Mouse (Mus musculus) kidney, adult 2 months (tissue): ENCODE measurements around the gene Astn1.

Experiments used
- CTCF ChIP-seq: fragments of 200-500 bp; conservative IDR thresholded peaks from 2 replicates; pipeline ENCODE4 v1.5.1; 2011; ENCODE audit warnings: low read depth, mild to moderate bottlenecking, control low read depth, low read length, moderate library complexity, mixed read lengths; ENCODE audit not compliant: insufficient read depth, insufficient read length
- POLR2A ChIP-seq: fragments of 200-500 bp; IDR thresholded peaks from one replicate; pipeline ENCODE4 v1.6.1; 2011; ENCODE audit warnings: low read depth, low read length, control low read depth

- TF ChIP-seq POLR2A (no peak), CTCF (no peak)
These were observed 189.9 kb downstream of the Astn1 start for GRCm38 (mm10) chr1:158551951-158552350.
